Mouse (Mus musculus) frontal cortex, postnatal 10 days (tissue): ENCODE data around the gene Lpar1.
"Not testable (repeated sequence)": the region's sequence is repeated elsewhere in the genome, so short reads cannot be mapped to it uniquely, and the experiment has no call there.

Experiments used
- DNase-seq, 2 experiments: peaks; one replicate each; pipeline ENCODE4 v3.0.0; 2022; ENCODE audit warnings: low spot score in 2 of 2, mixed read lengths in 1 of 2

The Lpar1 gene

GRCm38 (mm10) chr4:58545888-58546432 lies 7.7 kb downstream of the Lpar1 start:
- no peak for DNase-seq

DNA sequence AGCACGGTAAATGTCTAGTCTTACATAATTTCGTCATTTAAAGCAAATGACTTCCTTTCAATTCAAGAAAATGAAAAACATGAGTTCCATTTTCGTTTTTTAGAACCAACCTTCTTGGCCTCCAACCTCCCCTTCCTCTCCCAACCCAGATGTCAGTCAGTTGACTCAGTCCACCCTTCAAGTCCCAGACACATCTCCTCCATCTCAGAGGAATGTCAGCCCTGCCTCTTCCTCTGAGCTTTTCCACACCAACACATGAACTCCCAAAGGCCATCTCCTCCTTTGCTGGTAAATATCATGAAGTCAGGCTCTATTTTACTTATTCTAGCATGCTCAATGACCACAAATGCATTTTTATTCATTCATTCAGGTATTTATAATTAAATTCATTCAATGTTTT lies 10.5 kb downstream of the Lpar1 start:
- no peak for DNase-seq

- DNase-seq: not testable (repeated sequence)
Measured at GRCm38 (mm10) chr4:58542656-58543055, 11.0 kb downstream of the Lpar1 start.

GRCm38 (mm10) chr4:58540841-58541240 lies 12.9 kb downstream of the Lpar1 start:
- DNase-seq: no peak

DNA sequence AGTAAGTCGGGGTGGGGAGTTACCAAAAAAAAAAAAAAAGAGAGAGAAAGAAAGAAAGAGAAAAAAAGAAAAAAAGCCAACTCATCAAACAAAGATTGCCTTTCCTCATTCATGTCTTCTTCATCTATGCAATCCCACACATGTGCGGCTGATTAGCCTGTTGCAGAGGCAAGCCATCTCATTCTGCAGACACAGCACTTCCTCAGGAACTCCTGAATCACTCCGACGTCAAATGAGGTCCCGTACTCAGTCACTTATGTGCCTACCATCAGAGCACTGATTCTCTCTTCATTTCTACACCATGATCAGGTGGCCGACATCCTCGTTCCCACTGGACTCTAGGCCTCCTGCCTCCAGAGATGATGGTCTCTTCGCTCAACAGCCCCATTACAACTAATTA lies 13.3 kb downstream of the Lpar1 start:
- no peak for DNase-seq

DNA sequence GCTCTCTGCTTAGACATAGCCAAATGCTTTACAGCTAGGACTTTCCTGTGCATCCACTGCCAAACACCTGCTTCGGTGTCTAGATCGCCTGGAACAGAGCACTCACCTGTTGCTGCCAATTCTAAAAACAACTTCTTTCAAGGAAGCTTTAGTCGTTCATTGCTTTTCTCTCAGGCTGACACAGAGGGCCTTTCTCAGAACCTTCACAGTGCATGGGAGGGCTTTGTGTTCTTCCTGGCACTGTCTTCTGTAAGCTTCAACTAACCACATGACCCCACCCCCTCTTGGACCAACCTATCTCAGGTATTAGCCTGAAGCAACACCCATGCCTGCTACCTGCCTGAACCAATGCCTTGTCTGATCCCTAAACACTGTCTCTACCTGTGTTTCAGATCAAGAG lies 15.0 kb downstream of the Lpar1 start:
- no peak for DNase-seq

GRCm38 (mm10) chr4:58535754-58536153 lies 17.9 kb downstream of the Lpar1 start:
- DNase-seq: no peak

GRCm38 (mm10) chr4:58534726-58535350 lies 18.9 kb downstream of the Lpar1 start:
- no peak for DNase-seq

- DNase-seq: no peak
Measured at GRCm38 (mm10) chr4:58534141-58534571, 19.5 kb downstream of the Lpar1 start.

DNA sequence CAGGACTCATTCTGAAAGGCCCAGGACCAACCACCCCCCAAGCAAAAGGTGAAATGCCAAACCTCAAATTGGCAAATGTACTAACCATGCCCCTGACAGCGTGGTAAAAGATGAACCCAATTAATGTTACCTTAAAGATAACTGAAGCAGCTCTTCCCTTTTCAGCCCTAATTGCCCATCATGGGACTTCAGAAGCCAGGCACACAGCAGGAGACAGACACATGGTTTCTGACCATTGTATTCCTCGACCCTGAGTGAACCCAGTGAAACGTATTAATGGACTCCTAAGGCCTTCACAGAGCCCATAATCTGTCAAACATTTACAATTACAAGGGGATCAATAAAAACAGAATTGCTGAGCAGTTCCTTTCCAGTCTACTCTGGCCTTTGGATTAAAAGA lies 20.2 kb downstream of the Lpar1 start:
- DNase-seq: no peak

DNA sequence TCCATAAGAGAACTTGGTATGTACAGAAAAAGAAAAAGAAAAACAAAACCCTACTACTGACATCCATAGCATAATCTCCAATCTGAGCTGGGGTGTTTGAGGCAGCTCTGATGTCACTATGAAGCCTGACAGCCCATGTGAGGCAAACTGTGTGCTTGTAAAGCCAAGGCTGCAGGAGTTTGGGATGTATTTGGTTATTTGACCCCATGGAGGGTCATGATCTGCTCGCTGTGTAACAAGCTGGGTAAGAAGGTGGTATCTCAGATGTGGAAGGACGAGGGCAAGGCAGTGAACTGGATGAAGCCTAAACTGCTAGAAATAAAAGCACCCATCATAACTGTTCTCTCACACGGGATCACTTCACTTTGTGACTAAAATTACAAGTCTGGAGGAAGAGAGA lies 21.4 kb downstream of the Lpar1 start:
- no peak for DNase-seq

- DNase-seq: no peak
Measured at GRCm38 (mm10) chr4:58530706-58531105, 23.0 kb downstream of the Lpar1 start.

- no peak for DNase-seq
Measured at GRCm38 (mm10) chr4:58530279-58530678, 23.4 kb downstream of the Lpar1 start.

DNA sequence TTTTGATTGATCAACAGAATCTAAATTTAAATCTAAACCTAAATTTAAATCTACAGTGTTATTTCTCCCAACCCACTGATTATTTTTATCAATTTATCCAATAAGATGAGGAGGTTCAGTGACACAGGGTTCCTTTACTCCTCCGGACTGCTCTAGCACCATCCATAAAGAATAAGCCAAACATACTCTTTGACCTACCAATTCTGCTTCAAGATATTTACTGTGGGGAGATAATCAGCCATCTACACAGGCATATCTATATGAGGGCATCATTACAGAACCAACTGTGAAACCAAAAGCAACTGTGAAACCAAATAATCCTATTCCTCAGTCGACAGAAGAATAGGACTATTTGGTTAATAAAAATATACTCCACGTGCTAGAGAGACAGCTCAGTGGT lies 25.8 kb downstream of the Lpar1 start:
- no peak for DNase-seq

DNA sequence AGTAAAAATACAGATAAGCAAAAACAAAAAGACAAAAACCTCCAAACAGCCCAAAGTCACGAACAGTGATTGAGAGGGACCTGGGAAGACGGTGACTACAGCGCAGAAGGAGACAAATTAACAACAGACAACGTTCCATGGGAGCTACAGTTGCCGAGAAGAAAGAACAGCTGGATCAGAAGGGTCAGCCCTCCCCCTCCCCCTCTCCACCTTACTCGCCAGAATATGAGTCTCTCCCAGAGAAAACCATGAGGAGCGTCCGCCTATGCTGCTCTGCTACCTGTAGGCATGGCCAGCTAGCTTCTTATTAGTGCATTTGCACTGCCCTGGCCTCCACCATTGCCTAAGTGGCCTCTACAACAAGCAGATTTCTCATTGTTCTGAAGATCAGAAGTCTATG lies 32.6 kb downstream of the Lpar1 start:
- no peak for DNase-seq

DNA sequence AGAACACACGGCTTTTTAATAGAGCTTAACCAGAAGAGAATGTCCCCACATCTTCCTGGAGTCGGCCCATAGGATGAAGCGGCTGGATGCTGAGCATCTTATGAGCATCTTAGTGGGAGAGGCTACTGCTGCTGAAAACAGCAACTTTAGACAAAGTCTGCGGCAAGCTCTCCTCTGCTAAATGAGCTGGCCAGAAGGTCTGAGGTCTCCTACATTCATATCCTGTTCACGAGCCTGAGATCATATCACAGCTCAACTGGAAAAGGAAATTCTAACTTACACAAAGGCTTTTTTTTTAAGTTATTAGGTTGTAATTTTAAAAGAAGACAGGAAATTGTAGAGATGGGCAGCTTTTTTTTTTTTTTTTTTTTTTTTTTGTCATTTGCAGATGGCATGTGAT lies 33.2 kb downstream of the Lpar1 start:
- no peak for DNase-seq

DNA sequence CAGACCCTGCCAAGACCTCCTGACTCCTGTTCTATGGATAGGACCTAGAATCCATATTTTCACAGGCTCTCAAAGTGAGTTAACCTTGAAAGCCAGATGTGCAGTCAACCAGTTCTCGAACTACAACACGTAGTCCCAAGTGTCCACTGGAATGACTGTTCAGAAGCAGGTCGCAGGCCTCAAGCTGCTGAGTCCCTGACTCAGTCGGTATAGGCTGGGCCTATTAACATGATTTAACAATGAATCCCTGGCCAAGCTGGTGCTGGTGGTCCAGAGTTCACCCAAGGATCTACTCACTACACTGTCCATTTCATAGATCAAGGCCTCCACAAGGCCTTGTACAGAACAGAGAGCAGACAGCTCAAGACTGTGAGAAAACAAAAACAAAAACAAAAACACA lies 33.8 kb downstream of the Lpar1 start:
- no peak for DNase-seq

GRCm38 (mm10) chr4:58518215-58518988 lies 35.3 kb downstream of the Lpar1 start:
- DNase-seq: no peak

DNA sequence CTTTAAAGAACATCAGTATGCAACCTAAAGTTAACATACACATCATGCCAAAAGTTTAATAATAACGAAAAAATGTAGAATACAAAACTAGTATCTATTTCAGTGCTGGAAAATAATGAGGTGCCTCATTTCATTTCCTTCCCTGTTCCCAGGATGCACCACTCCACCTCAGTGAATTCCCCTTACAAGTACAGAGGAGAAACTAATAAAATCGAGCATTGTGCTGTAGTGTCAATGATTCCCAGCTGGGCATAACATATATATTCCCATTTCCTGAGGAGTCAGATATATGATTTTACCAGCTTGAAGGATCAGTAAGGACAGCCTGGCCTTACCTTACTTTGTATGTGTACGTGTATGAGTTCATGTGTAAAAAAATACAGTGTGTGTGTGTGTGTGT lies 36.9 kb downstream of the Lpar1 start:
- no peak for DNase-seq

GRCm38 (mm10) chr4:58516221-58516620 lies 37.5 kb downstream of the Lpar1 start:
- no peak for DNase-seq

DNA sequence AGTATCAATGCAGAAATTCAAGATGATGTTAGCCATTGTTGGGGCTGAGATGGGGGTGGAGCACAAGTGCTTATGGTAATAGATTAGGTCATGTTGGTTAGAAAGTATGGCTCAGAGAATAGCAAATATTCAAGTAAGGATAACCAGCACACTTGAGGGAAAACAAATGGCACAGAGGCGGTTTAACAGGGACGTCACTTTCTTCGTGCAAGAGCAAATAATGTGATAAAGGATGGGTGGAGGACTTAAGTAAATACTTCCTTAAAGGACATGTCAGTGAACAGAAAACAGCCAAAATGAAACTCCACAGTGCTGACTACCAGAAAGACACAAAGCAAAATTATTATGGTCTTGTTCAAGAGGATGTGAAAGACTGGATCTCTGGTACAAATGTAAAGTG lies 42.1 kb downstream of the Lpar1 start:
- no peak for DNase-seq

- peak in 1 of 2 experiments; percentile 7 for DNase-seq
Measured at GRCm38 (mm10) chr4:58508833-58509232, 44.9 kb downstream of the Lpar1 start.

GRCm38 (mm10) chr4:58507536-58507935 lies 46.2 kb downstream of the Lpar1 start:
- no peak for DNase-seq
